Mouse (Mus musculus): Measurements from ENCODE around the gene Dpp9.
"Not testable (repeated sequence)": the region's sequence is repeated elsewhere in the genome, so short reads cannot be mapped to it uniquely, and the experiment has no call there.

Dpp9 gene

GRCm38 (mm10) chr17:56218377-56219191 lies at the start of gene Dpp9:
Gene Dpp9, minus strand, starts transcription at chr17:56218905.
- peak; percentile 96 for DNase-seq (ENCODE audit: low spot score)

- DNase-seq (ENCODE audit: low spot score) = no peak
Measured at GRCm38 (mm10) chr17:56266271-56266670, 47.6 kb upstream of the Dpp9 start.

- no peak for DNase-seq (ENCODE audit: low spot score)
Measured at GRCm38 (mm10) chr17:56265869-56266268, 47.2 kb upstream of the Dpp9 start.

GRCm38 (mm10) chr17:56265011-56265410 lies 46.3 kb upstream of the Dpp9 start:
- no peak for DNase-seq (ENCODE audit: low spot score)

GRCm38 (mm10) chr17:56264020-56264419 lies 45.3 kb upstream of the Dpp9 start:
- DNase-seq (ENCODE audit: low spot score) = peak; percentile 88

- DNase-seq (ENCODE audit: low spot score) = no peak
Measured at GRCm38 (mm10) chr17:56262645-56263094, 44.0 kb upstream of the Dpp9 start.

GRCm38 (mm10) chr17:56261166-56261565 lies 42.5 kb upstream of the Dpp9 start:
- no peak for DNase-seq (ENCODE audit: low spot score)

GRCm38 (mm10) chr17:56259301-56260037 lies 40.8 kb upstream of the Dpp9 start:
- DNase-seq (ENCODE audit: low spot score) = no peak

- not testable (repeated sequence) for DNase-seq (ENCODE audit: low spot score)
Measured at GRCm38 (mm10) chr17:56258812-56259211, 40.1 kb upstream of the Dpp9 start.

GRCm38 (mm10) chr17:56258269-56258668 lies 39.6 kb upstream of the Dpp9 start:
- not testable (repeated sequence) for DNase-seq (ENCODE audit: low spot score)

GRCm38 (mm10) chr17:56257181-56257894 lies 38.6 kb upstream of the Dpp9 start:
- DNase-seq (ENCODE audit: low spot score) = no peak

- peak; percentile 98 for DNase-seq (ENCODE audit: low spot score)
Measured at GRCm38 (mm10) chr17:56256239-56256881, 37.7 kb upstream of the Dpp9 start, which contains the start of gene Fem1a. Gene Fem1a, plus strand, starts transcription at chr17:56256810.

GRCm38 (mm10) chr17:56255863-56256238 lies 37.1 kb upstream of the Dpp9 start:
- DNase-seq (ENCODE audit: low spot score) = peak; percentile 99

- peak; percentile 45 for DNase-seq (ENCODE audit: low spot score)
Measured at GRCm38 (mm10) chr17:56255429-56255828, 36.7 kb upstream of the Dpp9 start.

GRCm38 (mm10) chr17:56254695-56255094 lies 36.0 kb upstream of the Dpp9 start:
- no peak for DNase-seq (ENCODE audit: low spot score)

GRCm38 (mm10) chr17:56251136-56251829 lies 32.6 kb upstream of the Dpp9 start:
- peak; percentile 71 for DNase-seq (ENCODE audit: low spot score)

GRCm38 (mm10) chr17:56245608-56246007 lies 26.9 kb upstream of the Dpp9 start:
- DNase-seq (ENCODE audit: low spot score) = no peak

- DNase-seq (ENCODE audit: low spot score) = peak; percentile 94
Measured at GRCm38 (mm10) chr17:56241541-56242401, 23.1 kb upstream of the Dpp9 start.

GRCm38 (mm10) chr17:56233818-56234469 lies 15.2 kb upstream of the Dpp9 start:
- peak; percentile 95 for DNase-seq (ENCODE audit: low spot score)

GRCm38 (mm10) chr17:56233389-56233788 lies 14.7 kb upstream of the Dpp9 start:
- DNase-seq (ENCODE audit: low spot score) = no peak

Measured in embryo, embryonic 10 days (tissue).